Mouse (Mus musculus) forebrain, embryonic 12.5 days (tissue): ENCODE results near the gene Nr4a3. TPM values are rescaled to one million over a fixed set of nuclear protein-coding genes. Genes with fewer than 3 reads are reported as not detected.

Experiments
- ATAC-seq: fragments of 200-750 bp; cut with Nextera tagmentation; 2 replicates; pipeline ENCODE4 v1.8.0; 2017; ENCODE audit warnings: moderate TSS enrichment; ENCODE audit not compliant: low FRiP score
- H3K27ac ChIP-seq: fragments of 300-500 bp; sonication (generic); 2 replicates; pipeline ENCODE4 v1.5.1; 2016; ENCODE audit warnings: mild to moderate bottlenecking
- H3K27me3 ChIP-seq: fragments of 300-500 bp; sonication (generic); 2 replicates; pipeline ENCODE4 v1.6.1; 2016; ENCODE audit warnings: mild to moderate bottlenecking
- H3K36me3 ChIP-seq: fragments of 300-500 bp; sonication (generic); replicated peaks from 2 replicates; pipeline ENCODE4 v1.6.1; 2016; ENCODE audit warnings: mild to moderate bottlenecking
- H3K4me1 ChIP-seq: fragments of 300-500 bp; sonication (generic); 2 replicates; pipeline ENCODE4 v1.6.1; 2016
- H3K4me2 ChIP-seq: fragments of 300-500 bp; sonication (generic); 2 replicates; pipeline ENCODE4 v1.6.1; 2016; ENCODE audit warnings: mild to moderate bottlenecking, moderate library complexity
- H3K4me3 ChIP-seq: fragments of 300-500 bp; sonication (generic); replicated peaks from 2 replicates; pipeline ENCODE4 v1.5.1; 2016; ENCODE audit warnings: mild to moderate bottlenecking
- H3K9ac ChIP-seq: fragments of 300-500 bp; sonication (generic); 2 replicates; pipeline ENCODE4 v1.6.1; 2016; ENCODE audit warnings: mild to moderate bottlenecking
- H3K9me3 ChIP-seq: fragments of 300-500 bp; sonication (generic); 2 replicates; pipeline ENCODE4 v1.6.1; 2016
- whole genome bisulfite sequencing: fragments of 180-500 bp; shearing (Covaris S2); methylation state at CpG from one replicate; pipeline ENCODE4 v1.1.7; 2016; 5-methylcytosine and 5-hydroxymethylcytosine counted together
- polyA plus RNA-seq: library from polyadenylated mRNA; unstranded; fragments of >200 nt; fragmentation: Nextera tagmentation; extraction: Ambion mirVana; gene quantifications from 2 replicates; pipeline ENCODE4 v1.2.1, GENCODE M21; 2016

Gene Nr4a3
- polyA plus RNA-seq, 1 experiment from 2014 or later = 0.36 TPM

DNA sequence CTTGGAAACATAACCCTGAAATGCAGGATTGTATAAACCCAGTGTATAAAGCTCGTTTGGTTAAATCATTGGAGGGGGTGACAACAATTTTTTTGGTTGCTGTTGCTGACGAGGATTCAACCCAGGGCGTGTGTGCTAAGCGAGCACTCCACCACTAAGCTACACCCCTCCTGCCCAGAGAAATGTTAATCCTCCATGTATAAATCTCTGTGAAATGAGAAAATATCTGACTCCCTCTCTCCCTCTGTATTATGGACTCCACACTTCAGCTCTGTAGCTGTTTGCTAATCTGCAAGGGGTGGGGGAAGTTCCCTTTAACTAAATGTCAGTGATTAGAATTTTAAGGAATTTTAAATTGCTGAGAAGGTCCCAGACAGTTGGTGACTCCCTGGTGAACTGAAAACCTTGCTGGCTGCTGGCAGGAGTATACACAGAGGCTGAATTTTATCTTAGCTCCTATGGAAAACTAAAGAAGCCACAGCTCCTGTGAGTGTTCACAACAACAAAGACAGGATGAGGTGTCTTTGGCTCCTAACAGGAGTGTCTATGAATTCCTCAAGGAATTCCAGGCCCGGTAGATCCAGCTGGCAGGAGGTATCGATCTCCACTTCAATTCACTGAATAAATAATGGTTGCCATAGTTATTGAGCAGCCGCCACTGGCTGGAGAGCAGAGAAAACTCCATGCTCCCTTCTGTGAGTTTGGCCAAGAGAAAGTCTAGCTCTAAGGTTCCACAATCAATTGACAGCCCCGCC, 34.5 kb downstream of the Nr4a3 start:
- H3K4me2 ChIP-seq = no peak overlapping the region
- no peaks in the 10 kb centered on the region for H3K9me3 ChIP-seq
- 0 out of 2 replicates have a peak, but pooled peaks cover 2% of the 10 kb centered on the region for H3K27me3 ChIP-seq
- H3K4me3 ChIP-seq = no peak overlapping the region
- no peak overlapping the region for H3K9ac ChIP-seq
- ATAC-seq = 0 out of 2 replicates have a peak, but pooled peaks have one; percentile 11
- H3K36me3 ChIP-seq = no peaks in the 10 kb centered on the region
- no peak overlapping the region for H3K27ac ChIP-seq
- H3K4me1 ChIP-seq = peaks cover 23% of the 10 kb centered on the region
- 39% methylated on average over 8 of the region's 8 CpGs for WGBS

DNA sequence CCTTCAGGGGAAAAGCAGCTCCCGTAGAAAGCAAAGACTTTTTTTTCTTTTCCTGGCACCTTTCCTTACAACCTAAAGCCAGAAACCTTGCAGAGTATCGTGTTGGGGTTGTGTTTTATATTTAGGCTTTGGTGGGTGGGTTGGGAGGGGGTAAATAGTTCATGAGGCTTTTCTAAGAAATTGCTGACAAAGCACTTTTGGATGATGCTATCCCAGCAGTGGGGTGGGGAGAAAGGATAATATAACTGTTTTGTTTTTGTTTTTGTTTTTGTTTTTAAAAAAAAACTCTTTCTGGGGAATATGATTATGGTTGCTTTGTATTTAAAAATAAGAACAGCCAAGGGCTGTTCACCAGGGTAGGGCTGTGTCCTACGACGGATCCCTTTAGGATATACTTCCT, 38.5 kb downstream of the Nr4a3 start:
- peaks cover 15% of the 10 kb centered on the region for H3K4me1 ChIP-seq
- H3K4me3 ChIP-seq = no peak overlapping the region
- ATAC-seq = no peak
- H3K9me3 ChIP-seq = no peaks in the 10 kb centered on the region
- 94% methylated on average over 4 of the region's 4 CpGs for WGBS
- H3K4me2 ChIP-seq = no peak overlapping the region
- H3K9ac ChIP-seq = no peak overlapping the region
- H3K27me3 ChIP-seq = 0 out of 2 replicates have a peak, but pooled peaks cover 1% of the 10 kb centered on the region
- H3K27ac ChIP-seq = no peak overlapping the region
- no peaks in the 10 kb centered on the region for H3K36me3 ChIP-seq

DNA sequence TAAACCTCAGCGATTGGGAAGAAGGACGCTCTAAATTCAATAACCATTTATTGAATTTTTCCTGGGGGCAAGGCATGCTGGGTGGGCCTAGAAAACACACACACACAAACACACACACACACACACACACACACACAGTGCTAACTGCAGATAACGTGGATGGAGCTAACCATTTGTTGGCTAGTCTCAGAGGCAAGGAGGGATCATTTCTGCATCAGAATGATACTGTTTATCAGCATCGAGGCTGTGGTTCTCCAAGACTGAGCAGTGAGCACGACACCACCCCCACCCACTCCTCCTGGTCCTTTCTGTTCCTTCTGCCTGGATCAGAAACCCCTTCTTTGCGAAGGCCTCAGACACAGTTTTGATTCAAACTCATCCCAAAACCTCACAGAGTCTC, 41.7 kb downstream of the Nr4a3 start:
- no peaks in the 10 kb centered on the region for H3K27me3 ChIP-seq
- H3K27ac ChIP-seq = no peak overlapping the region
- no peaks in the 10 kb centered on the region for H3K9me3 ChIP-seq
- ATAC-seq = no peak
- no peak overlapping the region for H3K4me3 ChIP-seq
- H3K9ac ChIP-seq = no peak overlapping the region
- 65% methylated on average over 6 of the region's 6 CpGs for WGBS
- H3K36me3 ChIP-seq = no peaks in the 10 kb centered on the region
- H3K4me1 ChIP-seq = no peaks in the 10 kb centered on the region
- H3K4me2 ChIP-seq = no peak overlapping the region

DNA sequence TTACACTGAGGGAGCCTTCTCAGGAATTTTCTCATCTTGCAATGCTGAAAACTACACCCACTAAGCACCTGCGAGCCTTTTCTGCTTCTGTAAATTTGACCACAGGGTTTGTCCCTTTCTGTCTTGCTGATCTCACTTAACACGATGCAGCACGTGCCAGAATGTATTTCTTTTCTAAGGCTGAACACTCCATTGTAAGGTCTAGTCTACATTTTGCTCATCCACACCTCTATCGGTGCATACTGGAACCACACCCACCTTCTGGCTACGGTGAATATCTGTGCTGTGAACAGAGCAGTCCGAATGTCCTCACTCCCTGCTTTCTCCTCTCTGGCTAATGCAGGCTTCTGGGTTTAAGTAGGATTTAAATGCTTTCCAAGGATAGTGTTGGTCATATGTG, 42.5 kb downstream of the Nr4a3 start:
- H3K4me3 ChIP-seq = no peak overlapping the region
- WGBS = 88% methylated on average over 6 of the region's 6 CpGs
- no peak overlapping the region for H3K4me2 ChIP-seq
- no peaks in the 10 kb centered on the region for H3K9me3 ChIP-seq
- H3K9ac ChIP-seq = no peak overlapping the region
- no peak for ATAC-seq
- H3K27me3 ChIP-seq = no peaks in the 10 kb centered on the region
- no peaks in the 10 kb centered on the region for H3K4me1 ChIP-seq
- no peaks in the 10 kb centered on the region for H3K36me3 ChIP-seq
- no peak overlapping the region for H3K27ac ChIP-seq

DNA sequence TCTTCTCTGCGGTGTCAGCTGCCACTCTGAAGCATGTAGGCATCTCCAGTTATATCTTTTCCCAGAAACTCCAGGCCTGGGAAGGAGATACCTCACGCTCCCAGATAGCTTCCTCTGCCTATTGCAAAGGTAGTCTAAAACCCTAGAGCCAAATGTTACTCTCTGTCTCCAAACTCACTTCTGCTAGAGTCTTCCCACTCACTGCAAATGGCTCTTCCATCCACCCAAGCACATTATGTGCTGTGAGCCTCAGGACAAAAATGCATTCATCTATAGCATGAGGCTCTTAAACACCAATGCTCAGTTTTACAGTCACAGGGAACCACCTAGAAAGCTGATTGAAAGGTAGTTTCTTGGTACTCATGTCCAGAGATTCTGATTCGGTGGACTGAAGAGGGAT, 48.3 kb downstream of the Nr4a3 start:
- 0 out of 2 replicates have a peak, but pooled peaks cover 4% of the 10 kb centered on the region for H3K4me1 ChIP-seq
- no peak overlapping the region for H3K4me2 ChIP-seq
- no peak for ATAC-seq
- WGBS = 84% methylated on average over 3 of the region's 3 CpGs
- no peak overlapping the region for H3K4me3 ChIP-seq
- no peak overlapping the region for H3K9ac ChIP-seq
- H3K27me3 ChIP-seq = no peaks in the 10 kb centered on the region
- no peaks in the 10 kb centered on the region for H3K9me3 ChIP-seq
- no peak overlapping the region for H3K27ac ChIP-seq
- no peaks in the 10 kb centered on the region for H3K36me3 ChIP-seq

DNA sequence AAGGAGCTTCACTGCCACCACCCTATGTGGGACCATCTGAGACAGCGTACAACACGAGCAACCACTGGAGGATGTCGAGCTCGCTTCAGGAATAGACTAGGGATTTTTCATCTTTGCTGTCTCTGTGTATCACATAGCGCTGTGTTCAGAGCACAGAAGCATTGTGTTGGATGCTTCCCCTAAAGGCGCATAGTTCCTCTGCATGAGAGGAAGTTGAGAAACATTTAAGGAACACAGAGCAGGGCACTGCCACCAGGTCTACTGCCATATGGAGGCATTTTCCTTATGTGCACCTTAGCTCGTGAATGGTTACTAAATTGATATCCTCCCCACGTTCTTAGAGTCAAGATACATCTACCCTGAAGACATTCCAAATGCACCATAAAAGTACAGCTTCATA, 55.3 kb downstream of the Nr4a3 start:
- Histone ChIP-seq H3K9ac (no peak overlapping the region), H3K4me1 (no peaks in the 10 kb centered on the region), H3K27me3 (no peaks in the 10 kb centered on the region), H3K4me2 (no peak overlapping the region), H3K27ac (no peak overlapping the region), H3K4me3 (no peak overlapping the region), H3K9me3 (no peaks in the 10 kb centered on the region), H3K36me3 (no peaks in the 10 kb centered on the region)
- no peak for ATAC-seq
- 92% methylated on average over 8 of the region's 8 CpGs for WGBS

DNA sequence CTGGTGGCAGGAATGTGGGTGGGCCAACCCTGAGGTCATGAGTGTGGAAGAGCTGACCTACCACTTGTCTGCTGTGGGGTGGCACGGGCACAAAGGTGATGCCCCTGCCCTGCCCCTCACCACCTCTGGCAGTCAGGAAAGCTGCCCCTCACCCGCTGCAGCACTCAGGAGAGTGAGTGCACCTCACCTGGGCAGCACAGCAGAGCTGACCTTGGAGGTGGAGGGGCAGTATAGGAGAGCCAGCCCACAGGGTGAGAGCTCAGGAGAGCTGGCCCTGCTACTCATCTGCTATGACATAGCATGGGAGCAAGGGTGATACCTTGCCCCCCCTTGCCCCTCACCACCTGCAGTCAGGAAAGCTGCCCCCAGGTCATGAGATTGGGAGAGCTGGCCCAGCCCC, 57.0 kb downstream of the Nr4a3 start:
- H3K4me3 ChIP-seq = no peak overlapping the region
- ATAC-seq = no peak
- H3K4me2 ChIP-seq = no peak overlapping the region
- H3K9me3 ChIP-seq = no peaks in the 10 kb centered on the region
- H3K27ac ChIP-seq = no peak overlapping the region
- no peaks in the 10 kb centered on the region for H3K4me1 ChIP-seq
- H3K27me3 ChIP-seq = no peaks in the 10 kb centered on the region
- no peak overlapping the region for H3K9ac ChIP-seq
- H3K36me3 ChIP-seq = no peaks in the 10 kb centered on the region
- 74% methylated on average over 2 of the region's 2 CpGs for WGBS

DNA sequence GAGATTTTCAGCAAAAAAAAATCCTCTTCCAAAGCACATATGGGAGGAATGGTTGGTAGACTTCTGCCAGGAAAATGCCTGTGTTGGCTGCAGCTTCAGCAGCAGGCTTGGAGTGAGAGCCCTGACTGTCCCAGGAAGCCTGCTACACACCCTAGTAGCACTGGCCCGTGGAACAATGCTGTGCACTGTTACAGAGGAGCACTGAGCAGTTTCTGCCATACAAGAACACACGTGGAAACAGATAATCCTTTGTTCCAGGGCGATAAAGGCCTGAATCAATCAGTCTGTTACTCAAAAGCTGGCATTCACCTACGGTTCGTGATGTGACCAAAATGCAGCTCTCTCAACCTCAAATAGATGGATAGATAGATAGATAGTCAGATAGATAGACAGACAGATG, 60.4 kb downstream of the Nr4a3 start:
- no peak overlapping the region for H3K27ac ChIP-seq
- no peak overlapping the region for H3K4me2 ChIP-seq
- 65% methylated on average over 5 of the region's 5 CpGs for WGBS
- no peaks in the 10 kb centered on the region for H3K36me3 ChIP-seq
- no peaks in the 10 kb centered on the region for H3K27me3 ChIP-seq
- H3K4me1 ChIP-seq = no peaks in the 10 kb centered on the region
- H3K4me3 ChIP-seq = no peak overlapping the region
- H3K9me3 ChIP-seq = no peaks in the 10 kb centered on the region
- H3K9ac ChIP-seq = no peak overlapping the region
- ATAC-seq = no peak

DNA sequence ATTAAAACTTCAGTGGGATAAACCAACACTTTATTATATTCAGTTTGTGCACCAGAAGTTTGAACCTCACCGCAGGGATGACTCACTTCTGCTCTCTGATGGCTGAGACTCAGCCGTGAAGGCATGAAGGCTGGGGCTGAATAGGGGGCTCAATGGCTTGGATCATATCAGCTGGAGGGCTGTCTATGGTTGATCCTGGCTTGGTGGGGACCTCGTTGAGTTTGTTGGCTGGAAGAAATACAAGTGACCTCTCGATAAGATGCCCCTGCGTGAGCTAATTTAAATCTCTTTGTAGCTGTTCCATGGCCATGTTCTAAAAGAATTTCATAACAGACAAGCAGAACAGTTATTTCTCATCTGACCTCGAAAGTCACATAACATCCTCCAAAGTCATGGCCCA, 62.1 kb downstream of the Nr4a3 start:
- ATAC-seq = no peak
- Histone ChIP-seq H3K9ac (no peak overlapping the region), H3K9me3 (no peaks in the 10 kb centered on the region), H3K27me3 (no peaks in the 10 kb centered on the region), H3K4me2 (no peak overlapping the region), H3K4me3 (no peak overlapping the region), H3K36me3 (no peaks in the 10 kb centered on the region), H3K27ac (no peak overlapping the region), H3K4me1 (no peaks in the 10 kb centered on the region)
- WGBS = 90% methylated on average over 6 of the region's 6 CpGs

DNA sequence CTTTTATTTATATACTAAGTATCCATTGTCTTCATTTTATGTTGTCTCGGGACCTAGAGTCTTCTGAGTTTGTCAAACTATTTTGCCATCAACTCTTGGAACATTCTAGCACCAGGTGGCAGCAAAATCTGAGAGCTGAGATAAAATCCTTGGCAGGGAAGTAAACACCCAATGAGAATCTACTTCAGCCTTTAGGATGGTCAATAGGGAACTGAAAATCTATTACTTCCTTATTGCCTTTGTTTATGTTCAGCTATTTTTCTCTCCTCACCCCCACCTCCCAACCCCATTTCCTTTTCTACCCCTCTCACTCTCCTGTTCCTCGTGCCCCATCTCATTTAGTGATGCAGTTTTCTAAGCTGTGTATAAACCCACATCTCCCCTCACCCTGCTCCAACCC, 63.6 kb downstream of the Nr4a3 start:
- Histone ChIP-seq H3K27me3 (no peaks in the 10 kb centered on the region), H3K9ac (no peak overlapping the region), H3K4me2 (no peak overlapping the region), H3K4me1 (no peaks in the 10 kb centered on the region), H3K27ac (no peak overlapping the region), H3K36me3 (no peaks in the 10 kb centered on the region), H3K4me3 (no peak overlapping the region), H3K9me3 (no peaks in the 10 kb centered on the region)
- 78% methylated on average over 2 of the region's 2 CpGs for WGBS
- ATAC-seq = no peak

DNA sequence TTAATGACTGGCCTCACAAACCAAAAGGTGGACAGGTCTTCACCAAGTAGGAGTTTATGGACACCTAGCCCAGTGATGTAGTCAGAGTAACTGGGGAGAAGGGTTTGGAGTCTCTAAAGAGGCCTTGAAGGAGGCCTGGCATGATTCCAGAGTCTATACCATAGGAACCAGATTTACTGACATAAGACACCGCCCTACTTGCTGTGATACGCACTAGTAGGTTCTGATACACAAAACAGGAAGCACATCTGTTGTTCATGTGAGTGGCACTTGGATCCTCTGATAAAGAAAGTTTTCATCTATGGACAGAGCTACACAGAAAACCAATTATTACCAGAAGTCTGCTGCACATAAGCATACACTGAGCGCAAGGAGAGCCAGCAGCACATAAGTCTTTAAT, 65.4 kb downstream of the Nr4a3 start:
- no peak overlapping the region for H3K4me3 ChIP-seq
- no peak overlapping the region for H3K4me2 ChIP-seq
- H3K27me3 ChIP-seq = no peaks in the 10 kb centered on the region
- H3K9ac ChIP-seq = no peak overlapping the region
- no peaks in the 10 kb centered on the region for H3K36me3 ChIP-seq
- H3K4me1 ChIP-seq = no peaks in the 10 kb centered on the region
- ATAC-seq = no peak
- no peak overlapping the region for H3K27ac ChIP-seq
- WGBS = 82% methylated on average over 3 of the region's 3 CpGs
- H3K9me3 ChIP-seq = no peaks in the 10 kb centered on the region

DNA sequence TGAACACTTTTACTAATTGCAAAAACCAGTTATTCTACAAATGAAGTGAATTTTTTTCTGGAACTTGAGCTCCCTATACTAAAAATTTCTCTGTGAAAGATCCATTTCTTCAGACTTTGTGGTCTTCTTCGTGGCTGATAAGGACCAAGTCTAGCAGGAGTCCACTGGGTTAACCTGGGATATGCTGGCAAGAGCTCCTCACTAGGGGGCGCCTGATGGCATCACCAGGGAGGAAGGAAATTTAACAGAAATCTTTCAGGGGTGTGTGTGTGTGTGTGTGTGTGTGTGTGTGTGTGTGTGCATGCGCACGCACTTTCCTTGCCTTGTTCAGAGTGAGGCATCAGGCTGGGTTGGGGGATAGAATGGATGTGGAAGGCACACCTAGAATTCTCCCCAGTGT, 71.2 kb downstream of the Nr4a3 start:
- Histone ChIP-seq H3K36me3 (no peaks in the 10 kb centered on the region), H3K9me3 (no peaks in the 10 kb centered on the region), H3K4me1 (peaks cover 7% of the 10 kb centered on the region; the same call in 1 of the 2 replicates), H3K27me3 (no peaks in the 10 kb centered on the region), H3K9ac (no peak overlapping the region), H3K27ac (no peak overlapping the region), H3K4me2 (no peak overlapping the region), H3K4me3 (no peak overlapping the region)
- no peak for ATAC-seq
- WGBS = 64% methylated on average over 4 of the region's 4 CpGs

DNA sequence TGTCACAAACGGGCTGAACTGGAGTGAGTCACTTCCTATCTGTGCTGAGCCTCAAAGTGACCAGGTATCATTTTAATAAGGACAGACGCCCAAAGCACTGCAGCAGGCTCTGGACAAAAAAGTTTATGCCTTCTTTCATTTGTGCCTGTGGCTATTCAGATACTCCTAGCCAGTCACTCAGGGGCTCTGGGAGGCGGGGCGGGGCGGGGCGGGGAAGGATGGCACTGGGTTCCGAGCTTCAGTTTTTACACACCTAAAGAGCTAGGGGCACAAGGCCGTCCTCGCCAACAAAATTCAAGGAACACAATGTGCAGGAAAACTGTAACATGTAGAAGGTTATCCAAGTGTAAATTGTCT, 79.4 kb downstream of the Nr4a3 start:
- H3K27me3 ChIP-seq = no peaks in the 10 kb centered on the region
- peak overlapping the region; percentile 85 for H3K4me2 ChIP-seq
- H3K36me3 ChIP-seq = no peaks in the 10 kb centered on the region
- H3K4me3 ChIP-seq = peak overlapping the region; percentile 70
- peak; percentile 85 for ATAC-seq
- 3% methylated on average over 9 of the region's 9 CpGs for WGBS
- peaks cover 10% of the 10 kb centered on the region; the same call in 1 of the 2 replicates for H3K4me1 ChIP-seq
- H3K9me3 ChIP-seq = no peaks in the 10 kb centered on the region
- H3K9ac ChIP-seq = 0 out of 2 replicates have a peak overlapping the region, but pooled peaks have one; percentile 84
- H3K27ac ChIP-seq = no peak overlapping the region
